Mouse (Mus musculus): ENCODE measurements around the gene Mfsd11.
"Not testable (repeated sequence)": the region's sequence is repeated elsewhere in the genome, so short reads cannot be mapped to it uniquely, and the experiment has no call there.

Mfsd11 gene

DNA sequence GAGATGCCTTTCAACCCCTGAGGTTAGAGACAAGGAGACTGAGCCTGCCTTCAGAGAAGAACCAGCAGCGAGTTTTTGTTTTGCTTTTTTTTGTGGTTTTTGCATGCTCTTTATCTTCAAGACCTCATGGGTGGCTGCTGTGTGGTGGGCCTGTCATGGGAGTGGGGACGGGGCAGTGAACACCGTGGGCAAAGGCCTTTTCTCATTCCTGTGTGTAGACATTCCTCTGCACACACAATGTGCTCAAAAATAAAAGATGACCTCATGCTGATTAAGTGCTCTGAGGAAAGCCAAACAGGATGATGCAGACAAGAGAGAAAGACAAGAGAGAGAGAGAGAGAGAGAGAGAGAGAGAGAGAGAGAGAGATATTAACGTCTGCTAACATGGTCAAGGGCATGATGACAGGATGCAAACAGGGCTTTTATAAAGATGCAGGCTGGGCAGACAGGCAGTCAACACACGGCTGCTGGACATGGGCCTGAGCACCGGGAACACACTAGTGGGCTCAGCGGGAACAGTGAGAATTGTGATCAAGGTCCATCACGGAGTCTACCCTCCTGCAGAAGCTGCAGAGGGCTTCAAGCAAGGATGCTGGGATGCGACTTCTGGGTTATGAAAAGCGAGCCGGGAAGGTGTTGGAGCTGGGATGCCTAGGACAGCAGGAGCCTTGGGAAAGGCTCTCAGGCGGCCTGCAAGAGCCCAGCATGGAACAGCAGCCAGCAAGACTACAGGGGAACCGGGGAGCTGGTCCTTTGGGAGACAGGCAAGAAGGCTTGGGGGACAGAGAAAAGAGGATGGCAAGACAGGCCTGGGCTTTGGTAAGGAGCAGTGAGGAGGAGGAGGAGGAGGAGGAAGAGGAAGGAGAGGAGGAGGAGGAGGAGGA is 30.9 kb upstream of the Mfsd11 start:
- no peak for DNase-seq (ENCODE audit: low spot score in 2 of 2)

GRCm38 (mm10) chr11:116822215-116822614 is 30.0 kb upstream of the Mfsd11 start:
- no peak for DNase-seq (ENCODE audit: low spot score in 2 of 2)

- DNase-seq (ENCODE audit: low spot score in 2 of 2), result no peak
Observed at GRCm38 (mm10) chr11:116822626-116823025, 29.6 kb upstream of the Mfsd11 start.

- DNase-seq (ENCODE audit: low spot score in 2 of 2), result no peak
Observed at GRCm38 (mm10) chr11:116823255-116823654, 29.0 kb upstream of the Mfsd11 start.

DNA sequence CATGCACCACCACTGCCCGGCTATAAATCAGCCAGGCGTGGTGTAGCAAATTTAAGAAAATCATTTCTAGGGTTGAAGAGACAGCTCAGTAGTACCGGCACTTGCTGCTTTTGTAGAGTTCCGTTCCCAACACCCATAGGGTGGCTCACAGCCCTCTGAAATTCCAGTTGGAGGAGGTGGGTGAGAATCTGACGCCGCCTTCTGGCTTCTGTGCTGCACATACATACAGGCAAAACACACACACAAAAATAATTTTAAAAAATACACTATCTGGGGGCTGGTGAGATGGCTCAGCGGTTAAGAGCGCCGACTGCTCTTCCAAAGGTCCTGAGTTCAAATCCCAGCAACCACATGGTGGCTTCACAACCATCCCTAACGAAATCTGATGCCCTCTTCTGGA is 28.4 kb upstream of the Mfsd11 start:
- DNase-seq (ENCODE audit: low spot score in 2 of 2), result not testable (repeated sequence)

DNA sequence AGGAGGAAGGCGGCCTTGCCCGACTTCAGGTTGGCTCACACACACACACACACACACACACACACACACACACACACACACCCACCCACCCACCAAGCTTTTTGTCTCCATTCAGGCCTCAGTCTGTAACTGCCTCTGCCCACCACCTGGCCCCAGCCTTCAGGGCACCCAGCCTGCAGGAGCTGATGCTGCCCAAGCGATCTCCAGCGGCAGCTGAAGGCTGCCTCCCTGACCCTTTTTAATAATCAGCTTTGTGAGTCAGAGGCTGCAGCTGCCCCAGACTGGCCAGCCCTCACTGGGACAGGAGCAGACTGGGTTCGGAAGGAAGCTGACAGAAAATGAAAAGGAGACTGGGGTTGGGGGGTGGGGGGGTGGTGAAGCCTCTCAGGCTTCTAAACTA is 27.0 kb upstream of the Mfsd11 start:
- no peak for DNase-seq (ENCODE audit: low spot score in 2 of 2)

DNA sequence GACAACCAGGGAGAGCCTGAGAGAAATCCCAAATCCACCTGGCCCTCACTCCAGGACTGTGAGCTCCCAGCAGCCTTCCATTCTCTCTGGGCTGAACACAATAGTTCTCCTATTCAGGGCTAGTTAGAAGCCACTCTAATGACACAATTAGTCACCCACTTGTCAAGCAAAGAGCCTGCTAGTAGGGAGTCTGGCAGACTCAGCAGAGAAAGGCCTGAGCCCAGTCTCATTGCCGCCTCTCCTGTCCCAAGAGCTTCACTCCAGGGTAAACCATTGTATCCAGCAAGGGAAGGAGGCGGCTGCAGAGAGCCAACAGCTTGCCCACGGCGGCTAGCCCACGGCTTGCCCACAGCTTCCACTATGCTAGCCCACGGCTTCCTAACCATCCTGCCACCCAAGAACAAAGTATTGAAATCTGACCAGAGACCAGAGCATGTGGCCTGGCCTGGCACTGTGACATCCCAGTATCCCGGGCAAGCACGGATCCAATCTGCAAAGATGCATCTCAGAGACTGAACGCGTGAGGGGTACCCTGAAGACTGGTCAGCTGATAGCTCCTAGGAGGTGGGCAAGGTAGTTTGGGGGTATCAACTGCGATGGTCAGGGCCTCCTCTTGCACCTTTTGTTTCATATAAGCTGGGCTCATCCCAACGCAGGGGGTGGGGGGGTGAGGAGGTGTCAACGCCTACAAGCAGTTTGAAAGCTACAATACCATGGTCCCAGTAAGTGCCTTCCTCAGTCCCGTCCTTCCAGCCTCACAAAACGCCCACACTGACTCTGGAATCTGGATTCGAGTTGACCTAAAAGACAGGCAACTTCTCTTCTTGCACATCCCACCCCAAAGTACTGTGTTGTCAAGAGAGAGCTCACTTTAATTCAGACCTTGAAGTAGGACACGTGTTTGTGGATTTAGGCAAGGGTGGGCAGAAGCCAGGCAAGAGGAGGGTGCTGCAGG is 25.4 kb upstream of the Mfsd11 start:
- no peak for DNase-seq (ENCODE audit: low spot score in 2 of 2)

DNA sequence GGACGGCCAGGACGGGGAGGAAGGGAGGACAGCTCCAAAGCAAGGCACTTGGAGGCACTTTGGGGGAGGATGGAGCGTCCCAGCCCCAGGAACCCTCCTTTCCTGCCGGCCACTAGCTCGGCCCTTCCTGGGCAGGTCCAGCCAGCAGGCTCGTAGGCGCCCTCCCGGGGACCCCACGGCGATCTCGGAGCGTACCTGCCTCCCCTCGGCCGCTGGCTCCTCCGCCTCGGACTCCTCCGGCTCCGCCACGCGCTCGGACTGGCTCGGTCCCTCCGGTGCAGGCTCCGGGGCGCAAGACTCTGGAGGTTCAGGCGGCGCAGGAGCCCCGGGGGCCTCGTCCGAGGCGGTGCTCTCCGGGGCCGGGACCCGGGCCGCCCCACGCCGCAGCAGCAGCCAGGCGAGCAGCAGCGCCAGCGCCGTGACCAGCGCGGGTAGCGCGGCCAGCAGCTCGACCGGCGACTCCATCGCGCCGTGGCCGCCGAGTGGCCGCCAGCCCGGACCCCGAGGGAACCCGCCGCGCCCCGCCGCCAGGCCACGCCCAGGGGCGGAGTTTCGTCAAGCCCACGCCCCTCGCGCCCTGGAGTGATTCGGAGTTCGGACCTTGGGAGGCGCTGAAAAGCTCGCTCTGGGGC is 24.6 kb upstream of the Mfsd11 start, which contains the start of gene Mxra7:
Mxra7 (minus strand) TSS at position 513 of the 632 bp plus-strand sequence.
- no peak for DNase-seq (ENCODE audit: low spot score in 2 of 2)

- no peak for DNase-seq (ENCODE audit: low spot score in 2 of 2)
Observed at GRCm38 (mm10) chr11:116832172-116832685, 20.0 kb upstream of the Mfsd11 start.

GRCm38 (mm10) chr11:116834954-116835353 is 17.3 kb upstream of the Mfsd11 start:
- DNase-seq (ENCODE audit: low spot score in 2 of 2), result no peak

DNA sequence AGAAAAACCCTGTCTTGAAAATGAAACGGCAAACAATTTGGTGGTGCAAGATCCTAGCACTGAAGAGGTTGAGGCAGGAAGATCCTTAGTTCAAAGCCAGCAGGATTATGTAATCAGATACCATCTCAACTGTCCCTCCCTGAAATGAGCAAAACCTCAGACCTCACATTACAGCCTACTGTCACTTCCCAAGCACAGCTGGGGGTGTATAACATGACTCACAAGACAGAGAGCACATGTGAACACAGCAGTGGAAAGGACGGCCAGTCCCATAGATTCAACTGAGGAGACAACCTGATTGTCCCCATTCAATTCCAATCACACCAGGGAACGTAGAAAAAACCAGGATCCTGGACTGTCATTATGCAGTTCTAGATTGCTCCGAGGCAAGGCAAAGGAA is 16.0 kb upstream of the Mfsd11 start:
- DNase-seq (ENCODE audit: low spot score in 2 of 2), result no peak

GRCm38 (mm10) chr11:116837441-116837840 is 14.8 kb upstream of the Mfsd11 start:
- DNase-seq (ENCODE audit: low spot score in 2 of 2), result no peak

DNA sequence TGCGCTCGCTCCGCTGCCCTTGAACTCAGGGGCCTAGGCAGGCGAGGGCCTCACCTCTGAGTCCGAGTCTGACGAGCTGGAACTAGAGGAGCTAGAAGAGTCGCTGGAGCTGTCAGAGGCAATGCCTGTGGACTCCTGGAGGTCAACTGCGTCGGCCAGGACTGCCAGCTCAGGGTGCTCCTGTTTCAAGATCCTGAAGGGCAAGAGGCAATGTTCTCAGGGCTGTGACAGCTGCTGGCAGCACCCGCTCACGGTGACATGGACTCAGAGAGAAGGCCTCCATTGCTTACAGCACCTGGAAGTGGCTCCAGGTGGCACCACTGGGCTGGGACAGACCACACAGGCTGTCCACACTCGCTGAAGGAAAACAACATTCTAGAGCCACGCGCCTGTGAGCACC is 13.3 kb upstream of the Mfsd11 start:
- DNase-seq (ENCODE audit: low spot score in 2 of 2), result no peak

- no peak for DNase-seq (ENCODE audit: low spot score in 2 of 2)
Observed at GRCm38 (mm10) chr11:116839601-116840000, 12.6 kb upstream of the Mfsd11 start.

DNA sequence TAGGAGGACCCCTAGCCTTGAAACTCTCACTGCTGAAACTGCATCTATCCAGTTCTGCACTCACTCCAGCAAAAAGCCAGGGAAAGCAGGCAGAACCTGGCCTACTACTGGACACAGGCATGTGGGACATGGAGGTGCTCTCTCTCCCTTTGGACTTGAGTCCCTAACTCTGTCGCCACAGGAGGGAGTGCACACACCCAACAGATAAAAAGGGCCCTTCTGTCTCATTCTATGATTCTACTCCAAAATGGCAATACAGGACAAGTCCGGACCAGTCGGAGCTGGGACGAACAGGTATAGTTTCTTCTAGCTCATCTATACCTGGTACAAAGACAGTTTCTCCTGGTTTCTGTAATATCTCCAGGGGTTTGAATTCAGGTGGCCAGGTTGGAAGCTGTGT is 11.5 kb upstream of the Mfsd11 start:
- no peak for DNase-seq (ENCODE audit: low spot score in 2 of 2)

- peak; percentile 49 to 64 for DNase-seq (ENCODE audit: low spot score in 2 of 2)
Observed at GRCm38 (mm10) chr11:116842531-116843260, 9.5 kb upstream of the Mfsd11 start.

DNA sequence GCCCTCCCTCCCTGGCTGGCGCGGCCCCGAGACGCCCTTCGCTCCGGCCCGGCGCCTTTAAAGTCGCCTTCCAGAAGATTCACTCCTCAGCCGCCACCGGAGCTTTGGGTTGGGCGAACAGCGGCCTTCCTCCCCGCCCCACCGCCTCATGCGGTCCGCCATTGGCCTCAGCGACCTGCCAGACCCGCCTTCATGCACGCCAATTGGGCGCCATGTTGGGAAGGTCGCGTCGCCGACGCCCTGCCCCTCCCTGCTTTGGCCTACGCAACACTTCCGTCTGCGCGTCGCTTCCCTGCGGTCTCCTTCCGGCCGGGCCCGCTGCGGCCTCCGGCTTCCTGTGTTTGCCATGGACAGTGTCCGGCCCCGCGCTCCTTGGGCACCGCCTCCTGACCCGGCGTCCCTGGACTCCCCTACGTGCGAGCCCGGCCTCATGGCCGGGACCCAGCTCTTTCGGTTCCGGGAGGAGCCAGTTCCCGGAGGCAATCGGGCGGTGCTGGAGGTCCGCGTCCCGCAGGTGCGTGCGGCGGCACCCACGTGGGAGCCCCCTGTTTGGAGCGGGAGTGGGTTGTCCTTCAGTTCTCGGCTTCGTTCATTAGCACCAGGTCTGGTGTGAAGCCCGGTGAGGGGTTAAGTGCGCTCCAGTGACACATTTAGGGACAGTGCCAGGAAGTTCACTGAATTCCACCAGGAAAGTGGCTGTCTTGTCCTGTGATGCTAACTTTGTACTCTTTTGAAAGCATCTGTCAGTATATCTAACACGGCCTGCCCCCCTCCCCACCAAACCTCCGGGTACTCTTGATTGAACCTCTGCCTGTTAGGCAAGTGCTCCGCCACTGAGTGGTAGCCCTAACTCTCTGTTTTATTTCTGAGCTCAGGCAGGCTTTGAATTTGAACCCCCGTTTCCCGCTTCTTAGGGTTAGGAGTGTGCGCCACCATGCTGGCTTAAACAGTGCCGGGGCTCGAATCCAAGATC is 8.7 kb upstream of the Mfsd11 start, which contains the start of the genes Mettl23 and Jmjd6:
Mettl23 (plus strand) TSS at position 18 of the 973 bp plus-strand sequence.
Jmjd6 (minus strand) TSS at position 189 of the 973 bp plus-strand sequence.
- peak; percentile 96 for DNase-seq (ENCODE audit: low spot score in 2 of 2)

- no peak for DNase-seq (ENCODE audit: low spot score in 2 of 2)
Observed at GRCm38 (mm10) chr11:116846593-116847181, 5.6 kb upstream of the Mfsd11 start.
